Mouse (Mus musculus): Measurements from ENCODE around the gene Bag5. TPM values are rescaled to one million over a fixed set of nuclear protein-coding genes. Genes with fewer than 3 reads are reported as not detected.
A peak's percentile ranks its signal among the peaks of the same experiment; 100 is the strongest.

The Bag5 gene
- total and polyA plus RNA-seq, 2 experiments = 6.7 to 9.5 TPM

DNA sequence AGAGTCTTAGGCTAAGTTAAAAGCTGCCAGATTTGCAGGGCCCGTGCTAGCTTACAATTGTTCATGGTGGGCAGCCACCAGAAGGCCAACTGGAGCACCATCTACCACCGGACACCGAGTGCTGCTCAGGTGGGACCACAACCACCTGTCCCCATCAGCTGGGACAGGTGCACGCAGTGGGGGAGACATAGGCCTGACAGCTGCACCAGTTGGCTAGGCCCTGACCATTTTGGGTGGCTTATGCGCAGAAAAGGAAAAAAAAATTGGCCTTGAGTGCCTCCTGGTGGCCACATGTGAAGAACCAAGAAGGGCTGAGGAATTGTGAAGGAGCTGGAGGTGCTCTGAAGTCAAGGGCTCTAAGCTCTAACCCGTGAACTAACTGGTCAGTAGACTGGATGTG is 16.8 kb downstream of the Bag5 start:
- peak; percentile 57 for DNase-seq (ENCODE audit: extremely low read depth, low read depth, low spot score)

GRCm38 (mm10) chr12:111694880-111695804 is 17.9 kb downstream of the Bag5 start:
- WGBS = 73% methylated on average over 13 of the region's 13 CpGs
- Histone ChIP-seq H3K27me3 (ENCODE audit: control insufficient read depth, insufficient read depth, low read length) (no peaks in the 10 kb centered on the region), H3K4me3 (ENCODE audit: insufficient read depth, low read depth, low read length) (no peak overlapping the region), H3K4me1 (ENCODE audit: control insufficient read depth, insufficient read depth, low read length) (peaks cover 3% of the 10 kb centered on the region; the same call in 1 of the 2 replicates), H3K36me3 (ENCODE audit: control insufficient read depth, insufficient read depth, low read length) (no peaks in the 10 kb centered on the region), H3K27ac (replicated peaks; ENCODE audit: insufficient read depth, low read depth, low read length) (no peak overlapping the region), H3K9ac (ENCODE audit: low read depth, low read length) (no peak overlapping the region), H3K79me2 (ENCODE audit: control insufficient read depth, insufficient read depth, low read length) (no peaks in the 10 kb centered on the region)
- TF ChIP-seq POLR2A (IDR thresholded peaks at IDR 0.05; ENCODE audit: extremely low read depth, insufficient read depth, low read length) (no peak), CTCF (IDR thresholded peaks at IDR 0.05; ENCODE audit: low read depth, low read length) (no peak)
- DNase-seq (ENCODE audit: extremely low read depth, low read depth, low spot score) = no peak

More for the DNA sequence above, 16.8 kb downstream of the Bag5 start:
- Histone ChIP-seq H3K4me1 (ENCODE audit: control insufficient read depth, insufficient read depth, low read length) (peaks cover 3% of the 10 kb centered on the region; the same call in 1 of the 2 replicates), H3K36me3 (ENCODE audit: control insufficient read depth, insufficient read depth, low read length) (no peaks in the 10 kb centered on the region), H3K27me3 (ENCODE audit: control insufficient read depth, insufficient read depth, low read length) (no peaks in the 10 kb centered on the region), H3K4me3 (ENCODE audit: insufficient read depth, low read depth, low read length) (no peak overlapping the region), H3K27ac (replicated peaks; ENCODE audit: insufficient read depth, low read depth, low read length) (no peak overlapping the region), H3K79me2 (ENCODE audit: control insufficient read depth, insufficient read depth, low read length) (no peaks in the 10 kb centered on the region), H3K9ac (ENCODE audit: low read depth, low read length) (no peak overlapping the region)
- TF ChIP-seq CTCF (IDR thresholded peaks at IDR 0.05; ENCODE audit: low read depth, low read length) = peak; percentile 68
- no peak for TF ChIP-seq POLR2A (IDR thresholded peaks at IDR 0.05; ENCODE audit: extremely low read depth, insufficient read depth, low read length)
- 46% methylated on average over 6 of the region's 6 CpGs for WGBS

GRCm38 (mm10) chr12:111694271-111694781 is 18.7 kb downstream of the Bag5 start:
- H3K9ac ChIP-seq (ENCODE audit: low read depth, low read length) = 0 out of 2 replicates have a peak overlapping the region, but pooled peaks have one; percentile 15
- WGBS = 28% methylated on average over 12 of the region's 12 CpGs

GRCm38 (mm10) chr12:111693341-111694270 is 19.5 kb downstream of the Bag5 start:
- no peak for DNase-seq (ENCODE audit: extremely low read depth, low read depth, low spot score)
- Histone ChIP-seq H3K79me2 (ENCODE audit: control insufficient read depth, insufficient read depth, low read length) (no peaks in the 10 kb centered on the region), H3K4me1 (ENCODE audit: control insufficient read depth, insufficient read depth, low read length) (peaks cover 8% of the 10 kb centered on the region), H3K27me3 (ENCODE audit: control insufficient read depth, insufficient read depth, low read length) (no peaks in the 10 kb centered on the region), H3K4me3 (ENCODE audit: insufficient read depth, low read depth, low read length) (no peak overlapping the region), H3K36me3 (ENCODE audit: control insufficient read depth, insufficient read depth, low read length) (no peaks in the 10 kb centered on the region), H3K9ac (ENCODE audit: low read depth, low read length) (no peak overlapping the region), H3K27ac (replicated peaks; ENCODE audit: insufficient read depth, low read depth, low read length) (peak overlapping the region; percentile 65)
- TF ChIP-seq POLR2A (IDR thresholded peaks at IDR 0.05; ENCODE audit: extremely low read depth, insufficient read depth, low read length) (no peak), CTCF (IDR thresholded peaks at IDR 0.05; ENCODE audit: low read depth, low read length) (no peak)
- WGBS = 77% methylated on average over 18 of the region's 18 CpGs

More at GRCm38 (mm10) chr12:111694271-111694781, 18.7 kb downstream of the Bag5 start:
- Histone ChIP-seq H3K36me3 (ENCODE audit: control insufficient read depth, insufficient read depth, low read length) (no peaks in the 10 kb centered on the region), H3K27ac (replicated peaks; ENCODE audit: insufficient read depth, low read depth, low read length) (peak overlapping the region; percentile 65), H3K4me3 (ENCODE audit: insufficient read depth, low read depth, low read length) (no peak overlapping the region), H3K27me3 (ENCODE audit: control insufficient read depth, insufficient read depth, low read length) (no peaks in the 10 kb centered on the region), H3K4me1 (ENCODE audit: control insufficient read depth, insufficient read depth, low read length) (peaks cover 3% of the 10 kb centered on the region), H3K79me2 (ENCODE audit: control insufficient read depth, insufficient read depth, low read length) (no peaks in the 10 kb centered on the region)
- TF ChIP-seq POLR2A (IDR thresholded peaks at IDR 0.05; ENCODE audit: extremely low read depth, insufficient read depth, low read length) (no peak), CTCF (IDR thresholded peaks at IDR 0.05; ENCODE audit: low read depth, low read length) (no peak)
- DNase-seq (ENCODE audit: extremely low read depth, low read depth, low spot score) = peak; percentile 15

DNA sequence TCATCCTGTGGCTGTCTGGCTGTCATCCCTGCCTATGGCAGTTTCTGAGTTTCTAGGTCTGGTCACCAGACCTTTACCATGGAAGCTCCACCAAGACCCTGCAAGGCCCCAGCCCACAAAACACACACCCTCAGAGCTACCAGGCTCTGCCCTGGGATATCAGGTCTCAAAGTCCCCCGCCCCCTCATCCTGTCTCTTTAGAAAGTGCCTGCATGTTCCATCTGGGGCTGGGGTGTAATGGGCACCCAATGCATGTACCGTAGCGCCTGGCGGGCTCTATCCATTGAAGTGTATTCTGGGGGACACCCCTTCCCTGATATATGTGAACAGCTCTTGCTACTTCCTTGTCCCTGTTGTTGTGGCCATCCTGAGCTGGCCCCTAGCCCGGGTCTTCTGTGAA is 20.2 kb downstream of the Bag5 start:
- 85% methylated on average over 5 of the region's 5 CpGs for WGBS
- DNase-seq (ENCODE audit: extremely low read depth, low read depth, low spot score) = no peak
- peaks cover 8% of the 10 kb centered on the region for H3K4me1 ChIP-seq (ENCODE audit: control insufficient read depth, insufficient read depth, low read length)
- H3K27me3 ChIP-seq (ENCODE audit: control insufficient read depth, insufficient read depth, low read length) = no peaks in the 10 kb centered on the region
- no peak overlapping the region for H3K27ac ChIP-seq (replicated peaks; ENCODE audit: insufficient read depth, low read depth, low read length)
- H3K79me2 ChIP-seq (ENCODE audit: control insufficient read depth, insufficient read depth, low read length) = no peaks in the 10 kb centered on the region
- TF ChIP-seq POLR2A (IDR thresholded peaks at IDR 0.05; ENCODE audit: extremely low read depth, insufficient read depth, low read length) = no peak
- no peak for TF ChIP-seq CTCF (IDR thresholded peaks at IDR 0.05; ENCODE audit: low read depth, low read length)
- no peaks in the 10 kb centered on the region for H3K36me3 ChIP-seq (ENCODE audit: control insufficient read depth, insufficient read depth, low read length)
- no peak overlapping the region for H3K4me3 ChIP-seq (ENCODE audit: insufficient read depth, low read depth, low read length)
- H3K9ac ChIP-seq (ENCODE audit: low read depth, low read length) = no peak overlapping the region
